Mouse (Mus musculus) testis, adult 2 months (tissue): ENCODE results near the gene Lin37.

Experiments
- CTCF ChIP-seq: fragments of 200-500 bp; IDR thresholded peaks from 2 replicates; pipeline ENCODE4 v1.5.1; 2012; ENCODE audit warnings: low read depth, mild to moderate bottlenecking, inconsistent platforms, low read length, moderate library complexity; ENCODE audit not compliant: control insufficient read depth, insufficient read depth, insufficient replicate concordance
- POLR2A ChIP-seq: fragments of 200-500 bp; IDR thresholded peaks from 2 replicates; pipeline ENCODE4 v1.6.1; 2012; ENCODE audit warnings: low read depth, mild to moderate bottlenecking, inconsistent platforms, low read length, moderate library complexity; ENCODE audit not compliant: control insufficient read depth

DNA sequence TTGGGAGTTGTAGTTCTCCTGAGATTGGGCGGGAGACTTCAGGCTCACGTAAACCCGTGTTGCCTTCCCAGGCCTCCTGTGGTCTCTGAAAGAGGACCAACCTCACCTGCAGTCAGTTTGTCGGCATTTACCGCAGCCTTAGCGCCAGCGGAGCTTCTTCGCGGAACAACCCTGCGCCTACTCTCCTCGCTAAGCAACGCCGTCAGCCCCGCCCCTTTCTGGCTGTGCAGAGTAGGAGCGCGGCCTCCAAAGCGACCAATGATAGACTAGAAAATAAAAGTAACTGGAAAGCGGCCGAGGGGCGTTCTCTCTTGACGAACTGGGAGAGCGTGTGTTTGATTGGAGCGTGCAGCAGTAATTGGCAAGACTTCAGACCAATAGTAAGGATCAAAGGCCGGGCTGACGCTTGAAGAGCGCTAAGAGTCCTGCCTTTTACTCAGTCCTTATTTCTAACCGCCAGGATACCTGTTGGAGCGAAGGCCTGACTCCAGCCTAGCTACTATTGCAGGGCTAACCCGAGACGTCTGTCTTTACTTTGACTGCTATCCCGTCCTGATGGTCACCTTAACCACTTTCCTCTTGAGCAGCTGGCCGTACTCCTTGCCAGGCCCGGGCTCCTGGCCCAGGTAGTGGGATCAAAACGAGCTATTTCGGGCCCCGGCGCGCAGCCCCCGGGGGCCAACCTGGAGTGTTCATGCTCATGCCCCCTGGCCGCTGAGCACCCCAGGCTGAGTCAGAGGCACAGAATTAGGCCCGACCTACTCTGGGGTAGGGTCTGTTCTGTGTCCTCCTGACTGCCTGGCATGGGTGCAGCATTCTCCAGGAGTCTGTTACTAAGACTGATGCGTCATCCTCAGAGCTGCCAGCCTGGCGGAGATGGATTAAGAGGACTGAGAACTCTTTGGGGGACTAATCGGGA is 7.3 kb downstream of the Lin37 start, which contains the start of the genes Hspb6 and Proser3:
- TF ChIP-seq CTCF (no peak; the same call in 1 of the 2 replicates), POLR2A (peak; percentile 66)
